Mouse (Mus musculus): ENCODE results near the gene Hoxb5.

Gene Hoxb5

DNA sequence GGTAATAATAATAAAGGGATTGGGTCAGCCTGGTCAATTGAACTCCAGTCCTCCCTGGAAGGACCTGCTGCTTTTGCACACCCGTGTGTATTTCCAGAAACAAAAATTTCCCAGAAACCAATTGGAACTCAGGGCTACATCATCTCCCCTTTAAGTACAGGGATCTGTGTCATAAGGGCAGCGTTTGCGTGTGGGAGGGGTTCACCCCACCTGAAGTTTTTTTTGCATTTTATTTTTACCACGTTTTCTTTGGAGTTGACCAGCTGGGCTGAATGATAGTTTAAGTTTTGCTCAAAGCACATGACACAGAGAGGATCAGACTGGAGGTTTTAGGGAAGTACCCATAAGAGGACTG is 39.4 kb downstream of the Hoxb5 start:
- DNase-seq, result peak; percentile 43

DNA sequence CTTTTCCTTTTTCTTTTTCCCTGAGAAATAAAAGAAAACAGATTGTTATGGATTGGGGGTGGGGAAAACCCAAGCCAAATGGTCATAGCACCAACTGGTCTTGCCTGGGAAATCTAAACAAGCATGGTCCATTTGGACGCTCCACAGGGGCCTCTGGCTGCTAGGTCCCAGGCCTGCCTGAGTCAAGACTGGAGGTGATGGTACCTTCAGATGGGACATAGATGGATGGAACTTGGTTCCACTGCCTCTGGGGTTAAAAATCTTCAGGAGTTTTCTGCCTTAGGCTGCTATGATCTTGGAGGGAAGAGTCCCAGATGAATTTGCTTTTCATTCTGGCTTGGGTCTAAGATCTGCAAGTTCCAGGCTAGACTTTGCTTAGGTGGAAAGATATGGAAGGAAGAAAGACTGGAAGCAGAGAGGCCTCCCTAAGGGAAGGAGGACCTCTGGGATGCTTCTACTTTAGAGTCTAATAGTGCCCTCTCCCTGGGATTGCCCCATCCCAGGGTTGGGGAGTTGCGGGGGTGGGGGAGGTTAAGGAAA is 40.1 kb downstream of the Hoxb5 start:
- DNase-seq, result peak; percentile 53

DNA sequence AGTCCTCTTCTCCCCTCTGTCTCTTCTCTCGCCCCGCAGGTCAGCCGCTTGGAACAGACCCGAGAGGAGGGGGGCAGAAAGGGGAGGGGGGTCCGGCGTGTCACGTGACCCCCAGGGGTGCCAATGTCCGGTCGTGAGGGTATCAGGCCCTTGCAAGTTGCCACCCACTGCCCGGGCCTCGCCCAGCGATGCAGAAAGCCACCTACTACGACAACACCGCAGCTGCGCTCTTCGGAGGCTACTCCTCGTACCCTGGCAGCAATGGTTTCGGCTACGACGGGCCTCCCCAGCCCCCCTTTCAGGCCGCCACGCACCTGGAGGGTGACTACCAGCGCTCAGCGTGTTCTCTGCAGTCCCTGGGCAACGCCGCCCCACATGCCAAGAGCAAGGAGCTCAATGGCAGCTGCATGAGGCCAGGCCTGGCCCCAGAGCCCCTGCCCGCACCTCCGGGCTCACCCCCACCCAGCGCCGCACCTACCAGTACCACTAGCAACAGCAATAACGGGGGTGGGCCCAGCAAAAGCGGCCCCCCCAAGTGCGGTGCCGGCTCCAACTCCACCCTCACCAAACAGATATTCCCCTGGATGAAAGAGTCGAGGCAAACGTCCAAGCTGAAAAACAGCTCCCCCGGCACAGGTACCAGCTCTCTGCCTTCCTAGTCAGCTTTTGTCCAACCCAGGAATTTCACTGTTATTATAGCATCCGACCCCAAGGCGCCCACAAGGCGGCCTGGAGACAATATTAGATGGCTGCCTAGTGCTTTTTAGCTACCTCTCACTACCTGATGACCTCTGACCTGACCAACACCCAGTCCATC is 41.1 kb downstream of the Hoxb5 start:
- DNase-seq, result peak; percentile 73

DNA sequence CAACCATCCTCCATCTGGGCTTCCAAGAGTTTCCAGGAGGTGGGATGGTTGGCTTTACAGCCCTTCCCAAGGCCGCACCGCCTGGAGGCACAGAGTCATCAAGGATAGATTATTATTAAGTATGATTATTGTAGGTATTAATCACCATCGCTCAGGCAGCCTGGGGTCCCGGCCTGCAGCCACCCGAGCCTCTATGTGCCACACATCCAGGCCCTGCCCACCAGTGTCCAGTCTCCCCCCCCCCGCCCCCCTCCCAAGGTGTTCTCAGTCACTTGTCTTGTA is 41.7 kb downstream of the Hoxb5 start:
- DNase-seq, result peak; percentile 50

DNA sequence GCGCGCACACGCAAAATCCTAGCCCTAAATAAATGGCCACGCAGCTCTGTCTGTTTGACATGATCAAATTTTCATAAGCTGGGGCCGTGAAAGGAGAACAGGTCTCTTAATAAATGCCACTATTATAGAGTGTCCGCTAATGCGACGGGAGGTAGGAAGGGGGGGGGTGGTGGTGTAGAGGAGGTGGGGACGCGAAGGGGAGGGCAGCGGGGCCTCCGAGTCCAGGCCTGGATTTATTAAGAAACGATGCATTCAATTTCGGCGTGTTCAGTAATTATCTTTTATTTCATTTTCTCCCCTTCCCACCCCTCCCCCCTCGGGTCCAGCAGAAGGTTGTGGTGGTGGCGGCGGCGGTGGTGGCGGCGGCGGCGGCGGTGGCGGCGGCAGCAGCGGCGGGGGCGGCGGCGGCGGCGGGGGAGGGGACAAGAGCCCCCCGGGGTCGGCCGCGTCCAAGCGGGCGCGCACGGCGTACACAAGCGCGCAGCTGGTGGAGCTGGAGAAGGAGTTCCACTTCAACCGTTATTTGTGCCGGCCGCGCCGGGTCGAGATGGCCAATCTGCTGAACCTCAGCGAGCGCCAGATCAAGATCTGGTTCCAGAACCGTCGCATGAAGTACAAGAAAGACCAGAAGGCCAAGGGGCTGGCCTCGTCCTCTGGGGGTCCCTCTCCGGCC is 42.2 kb downstream of the Hoxb5 start:
- peak; percentile 76 for DNase-seq

DNA sequence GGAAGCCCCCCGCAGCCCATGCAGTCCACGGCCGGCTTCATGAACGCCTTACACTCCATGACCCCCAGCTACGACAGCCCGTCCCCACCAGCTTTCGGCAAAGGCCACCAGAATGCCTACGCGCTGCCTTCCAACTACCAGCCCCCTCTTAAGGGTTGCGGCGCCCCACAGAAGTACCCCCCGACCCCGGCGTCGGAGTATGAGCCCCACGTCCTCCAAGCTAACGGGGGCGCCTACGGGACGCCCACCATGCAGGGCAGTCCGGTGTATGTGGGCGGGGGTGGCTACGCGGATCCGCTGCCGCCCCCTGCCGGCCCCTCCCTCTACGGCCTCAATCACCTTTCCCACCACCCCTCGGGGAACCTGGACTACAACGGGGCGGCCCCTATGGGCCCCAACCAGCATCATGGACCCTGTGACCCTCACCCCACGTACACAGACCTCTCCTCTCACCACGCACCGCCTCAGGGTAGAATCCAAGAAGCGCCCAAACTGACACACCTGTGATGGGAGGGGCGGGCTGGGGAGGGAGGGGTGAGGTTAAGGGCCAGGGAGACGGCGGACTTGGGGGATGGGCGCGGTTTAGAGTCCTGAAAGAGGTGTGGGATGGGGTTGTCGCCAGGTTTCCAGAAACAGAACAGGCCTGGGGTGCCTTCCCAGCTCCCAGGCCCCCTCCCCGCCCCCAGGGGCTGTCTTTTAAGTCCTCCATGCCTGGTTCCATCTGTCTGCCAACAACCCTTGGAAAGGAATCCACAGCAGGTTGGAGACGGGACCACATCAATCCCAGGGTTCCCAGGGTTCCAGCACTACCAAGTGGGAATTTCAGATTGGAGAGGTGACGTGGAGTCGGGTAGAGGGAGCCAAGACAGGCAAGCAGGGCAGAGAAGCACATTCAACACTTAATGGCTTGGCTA is 43.0 kb downstream of the Hoxb5 start:
- DNase-seq, result peak; percentile 49

DNA sequence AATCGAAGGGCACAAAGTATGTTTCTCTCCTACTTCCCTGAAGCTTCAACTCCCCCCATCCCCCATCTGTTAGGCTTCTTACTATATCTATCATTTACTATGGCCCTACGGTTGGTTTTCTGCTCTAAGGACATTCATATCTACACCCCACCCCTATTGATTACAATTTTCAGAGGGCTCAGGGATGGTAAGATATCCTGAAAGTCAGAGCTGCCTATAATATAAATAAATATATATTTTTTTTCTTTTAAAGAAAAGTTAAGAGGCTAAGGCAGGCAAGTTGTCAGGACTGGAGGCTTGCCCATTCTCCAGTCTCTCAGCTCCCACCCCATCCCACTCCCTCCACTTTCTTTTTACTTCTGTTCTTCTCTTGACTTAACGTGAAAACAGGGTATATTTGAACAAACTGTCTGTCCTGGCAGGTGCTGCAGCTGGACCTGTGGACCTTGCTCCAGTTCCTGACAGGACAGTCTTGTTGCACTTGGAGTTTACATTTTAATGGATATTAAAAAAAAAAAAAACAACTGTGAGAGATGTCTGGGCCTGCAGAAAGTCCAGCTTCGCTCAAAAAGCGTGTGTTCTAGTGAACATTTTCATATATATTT is 43.9 kb downstream of the Hoxb5 start:
- DNase-seq, result no peak

DNA sequence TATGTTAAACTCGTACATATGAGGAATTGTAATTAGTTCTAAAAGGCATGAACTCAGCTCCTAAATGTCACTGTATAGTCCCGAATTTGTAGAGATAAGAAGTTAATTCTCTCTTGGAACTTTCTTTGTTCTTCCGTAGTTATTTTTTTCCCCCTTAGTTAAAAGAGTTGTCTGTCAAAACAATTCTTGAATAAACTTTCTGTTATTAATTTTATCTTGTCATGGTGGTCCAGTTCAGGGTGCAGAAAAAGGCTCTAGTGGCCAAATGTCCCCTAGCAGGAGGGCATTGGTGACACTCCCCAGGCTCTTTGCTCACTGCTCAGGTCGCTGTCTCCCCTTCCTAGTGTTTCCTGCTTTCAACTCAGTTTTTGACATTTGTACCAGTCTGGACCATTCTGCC is 44.6 kb downstream of the Hoxb5 start:
- no peak for DNase-seq

DNA sequence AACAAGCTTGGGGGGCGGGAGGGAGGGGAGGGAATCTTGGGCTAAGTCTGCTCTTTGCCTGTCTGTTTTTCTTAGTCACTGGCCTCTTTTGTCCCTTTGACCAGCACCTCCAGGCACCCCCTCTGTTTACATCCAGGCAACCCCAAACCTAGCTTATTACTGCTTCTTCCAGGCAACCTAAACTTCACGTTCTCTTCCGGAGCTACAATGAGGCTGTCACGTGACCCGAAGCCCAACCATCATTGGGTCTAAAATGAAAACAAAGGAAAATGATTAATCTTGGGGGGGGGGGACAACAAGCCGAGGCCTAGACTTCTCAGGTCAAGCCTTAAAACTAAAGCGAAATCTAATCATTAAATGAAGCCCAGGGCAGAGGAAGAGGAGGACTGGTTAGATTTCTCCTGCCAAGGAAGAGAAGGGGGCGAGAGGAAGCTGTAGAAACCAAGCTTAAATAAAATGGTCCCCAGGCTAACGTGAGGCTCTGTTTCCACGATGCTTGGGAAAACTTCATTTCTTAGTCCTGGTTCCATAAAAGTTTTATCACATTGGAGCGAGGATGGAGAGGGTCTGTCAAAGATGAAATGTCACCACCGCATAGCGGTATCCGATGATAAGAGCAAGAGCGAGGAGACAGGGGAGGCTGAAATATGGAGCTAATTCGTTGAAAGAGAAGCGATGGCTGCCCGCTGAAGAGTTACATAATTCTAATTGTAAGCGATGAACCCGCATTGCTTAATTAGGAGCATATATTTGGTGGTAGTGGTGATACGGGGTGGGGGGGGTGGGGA is 45.2 kb downstream of the Hoxb5 start:
- peak; percentile 82 for DNase-seq

DNA sequence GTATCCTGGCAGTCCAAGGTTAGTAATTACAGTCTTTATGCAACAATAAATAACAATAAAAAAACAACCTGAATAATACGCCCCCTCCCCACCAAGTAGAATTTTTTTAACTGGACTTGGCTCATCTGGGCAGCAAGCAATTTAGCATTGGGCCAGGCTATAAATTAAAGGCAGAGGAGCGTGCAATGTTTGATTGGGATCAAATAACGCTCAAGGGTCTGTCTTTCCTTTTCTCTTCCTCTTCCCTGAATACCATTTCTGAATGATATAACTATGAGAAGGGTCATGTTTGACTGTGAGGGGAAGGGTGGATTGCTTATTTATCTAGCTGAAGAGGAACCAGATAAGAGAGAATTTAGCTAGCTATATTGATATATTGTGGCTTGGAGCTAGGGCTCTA is 45.9 kb downstream of the Hoxb5 start:
- DNase-seq, result no peak

DNA sequence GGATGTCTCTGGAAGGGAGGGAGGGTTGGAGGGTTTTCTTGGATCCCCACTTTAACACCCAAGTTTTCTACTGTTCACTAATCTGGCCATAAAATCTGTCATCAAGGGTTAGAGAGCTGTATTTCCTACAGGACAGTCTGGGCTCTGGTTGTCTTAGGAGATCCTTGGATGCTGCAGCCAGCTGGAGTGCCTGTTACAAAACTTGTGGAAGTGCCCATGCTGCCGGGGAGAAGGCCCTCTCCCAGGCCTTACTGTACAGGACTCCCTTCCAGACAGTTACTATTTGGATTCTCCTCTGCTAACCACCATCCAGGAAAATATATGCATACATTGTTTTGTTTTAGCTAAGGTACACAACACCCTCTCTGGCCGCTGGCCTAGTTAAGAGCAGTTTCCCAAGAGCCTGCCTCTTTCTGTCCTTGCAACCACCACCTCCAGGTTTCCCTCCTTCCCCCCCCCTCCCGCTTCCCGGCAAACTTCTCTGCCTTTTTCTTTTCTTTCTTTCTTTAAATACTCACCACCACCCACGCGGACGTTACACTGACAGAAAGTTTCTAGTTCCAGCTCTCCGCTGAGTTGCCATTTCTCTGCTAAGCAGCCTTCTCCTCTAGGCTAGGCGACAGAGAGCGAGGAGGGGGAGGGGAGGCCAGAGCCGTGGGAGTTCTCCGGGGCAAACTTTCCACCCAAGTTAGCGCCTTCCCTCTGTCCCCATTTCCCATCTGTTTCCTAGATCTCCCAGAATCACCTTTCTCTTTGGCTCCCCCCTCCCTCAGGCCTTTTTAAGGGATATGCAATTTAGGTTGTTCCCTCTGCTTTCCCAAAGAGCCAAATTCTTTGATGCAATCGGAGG is 46.6 kb downstream of the Hoxb5 start:
- peak; percentile 81 for DNase-seq

DNA sequence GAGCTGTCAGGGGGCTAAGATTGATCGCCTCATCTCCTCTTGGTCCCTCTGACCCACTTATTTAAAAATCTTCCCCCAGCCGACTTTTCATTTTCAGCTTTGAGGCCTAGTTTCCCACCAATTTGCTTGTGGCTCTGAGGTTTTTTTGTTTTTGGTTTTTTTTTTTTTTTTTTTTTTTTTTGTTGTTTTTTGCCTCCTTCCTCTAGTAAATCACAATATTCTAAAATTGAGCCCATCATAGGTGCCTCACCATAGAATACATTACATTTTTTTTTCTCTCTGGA is 47.1 kb downstream of the Hoxb5 start, which contains the start of gene Hoxb2:
Gene Hoxb2 (plus strand): TSS at position 185 of the 284 bp plus-strand sequence.
- DNase-seq, result no peak

DNA sequence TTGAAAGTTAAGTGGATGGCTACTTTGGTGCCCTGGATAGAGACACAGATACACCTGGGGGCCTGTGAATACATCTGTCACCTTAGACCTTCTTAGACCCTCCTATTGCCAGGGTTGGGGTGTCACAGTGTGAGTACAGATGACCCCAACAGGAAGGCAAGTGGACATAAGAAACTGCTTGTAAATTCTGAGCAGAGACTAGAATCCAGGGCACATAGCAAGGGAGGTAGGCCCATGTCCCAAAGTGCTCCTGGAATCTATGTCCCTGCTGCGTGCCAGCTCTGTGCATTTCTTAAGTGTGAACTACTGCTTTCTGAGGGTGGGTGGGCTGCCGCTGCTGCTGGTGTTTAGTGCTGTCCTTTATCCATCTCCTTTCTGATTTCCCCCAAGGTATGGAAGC is 47.7 kb downstream of the Hoxb5 start:
- no peak for DNase-seq

DNA sequence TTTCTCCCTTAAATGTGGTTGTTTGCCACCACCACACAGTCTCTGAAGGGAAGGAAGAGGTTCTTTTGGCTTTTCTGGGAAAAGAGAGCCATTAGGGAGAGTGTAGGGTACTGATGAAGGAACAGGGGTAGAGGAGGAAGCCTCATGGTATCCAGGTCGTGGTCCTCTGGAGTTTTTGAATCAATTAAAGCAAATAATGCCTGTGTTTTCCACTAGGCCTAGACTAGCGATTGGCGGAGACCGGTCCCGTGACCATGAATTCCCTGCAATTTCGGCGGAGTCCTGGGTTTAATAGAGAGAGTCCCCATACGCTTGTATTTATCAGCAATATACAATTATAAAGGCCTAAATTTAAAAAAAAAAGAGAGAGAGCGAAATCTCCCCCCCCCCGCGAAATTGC is 48.2 kb downstream of the Hoxb5 start:
- peak; percentile 80 for DNase-seq

DNA sequence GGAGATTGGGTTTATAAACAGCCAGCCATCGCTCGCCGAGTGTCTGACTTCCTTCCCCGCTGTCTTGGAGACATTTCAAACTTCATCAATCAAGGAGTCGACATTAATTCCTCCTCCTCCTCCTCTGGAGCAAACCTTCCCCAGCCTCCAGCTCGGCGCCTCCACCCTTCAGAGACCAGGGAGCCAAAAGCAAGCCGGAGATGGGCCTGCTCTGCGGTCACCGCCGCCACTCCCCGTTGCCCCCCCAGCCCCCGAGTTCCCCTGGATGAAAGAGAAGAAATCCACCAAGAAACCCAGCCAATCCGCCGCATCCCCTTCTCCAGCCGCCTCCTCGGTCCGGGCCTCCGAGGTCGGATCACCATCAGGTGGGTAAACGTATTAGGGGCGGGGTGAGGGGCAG is 48.7 kb downstream of the Hoxb5 start:
- peak; percentile 79 for DNase-seq

DNA sequence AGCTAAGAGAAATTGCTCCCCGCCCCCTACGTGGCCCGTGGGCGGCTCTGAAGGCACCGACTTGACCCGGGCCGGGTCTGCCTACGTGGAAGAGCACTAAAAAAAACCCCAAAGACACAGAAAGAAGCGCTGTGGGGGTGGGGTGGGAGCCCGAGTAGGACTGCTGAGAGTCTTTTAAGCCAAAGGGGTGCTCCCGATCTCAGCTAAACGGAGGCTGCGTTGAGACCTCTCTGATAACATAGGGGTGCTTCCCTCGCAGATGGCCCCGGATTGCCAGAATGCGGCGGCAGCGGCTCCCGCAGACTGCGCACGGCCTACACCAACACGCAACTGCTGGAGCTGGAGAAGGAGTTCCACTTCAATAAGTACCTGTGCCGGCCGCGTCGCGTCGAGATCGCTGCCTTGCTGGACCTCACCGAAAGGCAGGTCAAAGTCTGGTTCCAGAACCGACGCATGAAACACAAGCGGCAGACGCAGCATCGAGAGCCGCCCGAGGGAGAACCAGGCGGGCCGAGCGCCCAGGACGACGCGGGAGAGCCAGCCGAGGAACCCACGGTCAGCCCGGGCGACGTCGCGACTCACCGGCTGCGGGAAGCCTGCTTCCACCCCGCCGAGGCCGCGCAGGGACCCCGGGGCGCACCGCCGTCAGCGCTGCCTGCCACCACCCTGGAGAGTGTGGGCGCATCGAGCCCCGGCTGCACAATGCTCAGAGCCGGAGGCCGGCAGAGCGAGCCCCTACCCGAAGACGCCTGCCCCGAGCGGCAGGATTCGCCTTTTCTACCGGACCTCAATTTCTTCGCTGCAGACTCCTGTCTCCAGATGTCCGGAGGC is 49.8 kb downstream of the Hoxb5 start:
- DNase-seq, result peak; percentile 79

DNA sequence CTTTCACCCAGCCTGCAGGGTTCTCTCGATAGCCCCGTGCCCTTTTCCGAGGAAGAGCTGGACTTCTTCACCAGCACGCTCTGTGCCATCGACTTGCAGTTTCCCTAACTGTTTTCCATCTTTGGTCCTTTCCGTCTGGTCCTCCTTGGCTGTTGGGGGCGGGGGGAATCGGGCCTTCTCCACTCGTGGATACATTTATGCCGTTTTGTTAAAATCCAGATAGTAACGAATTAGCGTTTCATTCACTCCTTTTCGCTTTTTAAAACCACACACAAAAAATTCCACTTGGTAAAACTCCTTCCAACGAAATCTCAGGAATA is 50.3 kb downstream of the Hoxb5 start:
- no peak for DNase-seq

DNA sequence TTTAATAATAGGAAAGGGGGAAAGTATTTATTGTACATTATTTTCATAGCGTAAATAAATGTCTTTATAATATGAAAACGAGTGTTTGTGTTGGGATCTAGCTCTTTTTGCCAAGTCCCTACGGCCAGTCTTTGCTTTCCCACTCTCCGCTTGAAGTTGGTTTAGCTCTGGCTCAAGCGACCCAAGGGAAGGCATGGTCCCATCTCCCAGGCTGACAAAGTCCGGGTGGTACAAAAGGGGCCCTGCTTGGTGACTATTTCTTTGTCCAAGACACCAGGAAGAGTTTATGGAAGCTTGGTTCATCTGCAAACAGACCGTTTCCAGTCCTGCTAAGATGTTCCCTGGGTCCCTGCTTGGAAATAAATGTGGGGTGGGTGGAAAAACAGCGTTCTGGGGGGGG is 50.8 kb downstream of the Hoxb5 start:
- no peak for DNase-seq

DNA sequence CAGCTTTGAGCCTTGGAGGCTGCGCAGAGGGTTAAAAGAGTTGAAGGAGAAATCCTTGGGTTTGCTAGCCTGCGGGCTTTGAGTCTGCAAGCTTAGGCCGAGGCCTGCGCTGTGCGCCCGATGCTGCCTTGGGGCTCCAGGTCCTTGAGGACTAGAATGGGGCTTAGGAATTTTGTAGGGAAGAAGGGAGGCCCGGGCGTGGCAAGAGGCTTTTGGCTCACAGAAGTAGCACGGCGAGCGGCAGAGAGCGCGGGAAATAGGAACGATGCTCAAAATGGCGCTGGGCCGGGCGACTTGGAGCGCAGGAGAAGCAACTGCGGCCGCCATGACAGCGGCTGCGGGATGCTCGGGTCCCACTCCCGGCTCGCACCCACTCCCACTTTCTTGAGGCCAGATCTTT is 51.2 kb downstream of the Hoxb5 start:
- peak; percentile 88 for DNase-seq

DNA sequence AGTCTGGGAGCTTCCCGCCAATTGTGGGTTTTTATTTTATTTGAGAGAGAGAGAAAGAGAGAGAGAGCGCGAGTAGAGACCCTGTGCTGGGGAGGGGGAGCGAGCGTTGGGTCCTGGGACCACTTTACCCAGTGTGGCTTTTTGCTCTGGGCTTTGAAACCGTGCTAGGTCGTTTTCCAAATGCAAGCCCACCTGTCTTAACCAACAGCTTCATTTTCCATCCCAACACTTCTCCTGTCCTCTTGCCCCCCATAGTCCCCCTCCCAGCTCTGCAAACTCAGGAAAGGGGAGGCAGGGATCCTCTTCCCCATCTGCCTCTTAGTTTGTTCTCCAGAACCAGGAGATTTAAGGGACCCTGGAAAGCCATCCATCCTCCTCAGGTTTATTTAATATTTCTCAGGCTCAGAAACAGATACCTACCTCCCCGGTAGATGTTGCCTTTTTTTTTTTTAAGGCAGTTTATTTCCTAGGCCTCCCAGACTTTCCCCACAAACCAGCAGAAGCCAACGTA is 51.7 kb downstream of the Hoxb5 start:
- no peak for DNase-seq
